16 mouse cellular contexts compared by ENCODE assay signal in the genomic region with DNA sequence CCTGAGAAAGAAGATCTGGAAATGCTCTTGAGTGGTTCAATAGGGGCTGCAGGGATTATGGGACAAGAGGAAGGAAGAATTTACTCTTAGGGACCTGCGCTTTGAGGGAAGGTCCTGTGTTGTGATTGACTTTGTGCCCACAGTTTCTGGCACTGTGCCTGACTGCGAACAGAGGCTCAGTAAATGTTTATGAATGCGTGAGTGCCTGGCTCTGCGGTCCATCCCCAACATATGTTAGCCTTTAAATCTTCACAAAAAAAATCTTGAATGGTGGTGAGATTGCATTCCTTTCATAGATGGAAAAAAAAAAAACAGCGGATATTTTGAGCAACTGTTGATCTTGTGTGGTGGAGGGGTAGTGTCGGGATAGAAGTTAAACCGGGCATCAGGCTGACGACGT. TPM values are rescaled to one million over a fixed set of nuclear protein-coding genes. Genes with fewer than 3 reads are reported as not detected.
DNase-seq lines count a peak whose midpoint lies in the region; ATAC-seq and TF ChIP-seq lines count a peak whose summit lies in the region.
"Had no signal": no experiment of that assay in that cellular context is flagged by ENCODE, and none has a peak within 500 bp of the region (broad histone marks: within the 10 kb centered on the region; RNA-seq: fewer than 3 reads in every experiment).

No protein-coding gene starts in this region.

- 0 out of 2 replicates have a peak overlapping the region, but pooled peaks have one; percentile 6 for H3K27ac ChIP-seq in lung, postnatal 0 days (ENCODE audit: low read length)
- no peak overlapping the region for H3K27ac ChIP-seq in limb, embryonic 15.5 days
- H3K27ac ChIP-seq: liver, embryonic 13.5 days; macrophage; midbrain, embryonic 12.5 days had no signal

- 30% methylated on average over 9 of the region's 9 CpGs for WGBS in lung, postnatal 0 days
- 32% methylated on average over 9 of the region's 9 CpGs for WGBS in limb, embryonic 15.5 days

- 0 out of 2 replicates have a peak, but pooled peaks have one; percentile 23 for ATAC-seq in lung, postnatal 0 days
- 0 out of 2 replicates have a peak, but pooled peaks have one; percentile 24 for ATAC-seq in limb, embryonic 15.5 days (ENCODE audit: insufficient number of reproducible peaks, low FRiP score, low TSS enrichment, low read depth)

- intact Hi-C loops in heart, postnatal 36 days (cut with DNase I), result loop anchor here (10.0 kb wide), 1 partner anchor 206 kb away; no protein-coding TSS in a partner anchor

- peaks cover 8% of the 10 kb centered on the region; the same call in 1 of the 2 replicates for H3K4me1 ChIP-seq in lung, postnatal 0 days (ENCODE audit: insufficient read depth, low read depth, low read length)
- H3K4me1 ChIP-seq in limb, embryonic 15.5 days, result peaks cover 26% of the 10 kb centered on the region
- H3K4me1 ChIP-seq: liver, embryonic 13.5 days had no signal

- H3K9me3 ChIP-seq in lung, postnatal 0 days (ENCODE audit: low read length), result no peaks in the 10 kb centered on the region
- H3K9me3 ChIP-seq in limb, embryonic 15.5 days, result no peaks in the 10 kb centered on the region
- H3K9me3 ChIP-seq: heart, embryonic 10.5 days; liver, embryonic 13.5 days; midbrain, embryonic 12.5 days had no signal

- no peak overlapping the region for H3K4me3 ChIP-seq in lung, postnatal 0 days (ENCODE audit: low read depth, low read length)
- no peak overlapping the region for H3K4me3 ChIP-seq in limb, embryonic 15.5 days
- H3K4me3 ChIP-seq: heart, embryonic 10.5 days; liver, embryonic 13.5 days; midbrain, embryonic 12.5 days had no signal

- H3K27me3 ChIP-seq in lung, postnatal 0 days (replicated peaks; ENCODE audit: insufficient read depth, low read length), result no peaks in the 10 kb centered on the region
- no peaks in the 10 kb centered on the region for H3K27me3 ChIP-seq in limb, embryonic 15.5 days
- H3K27me3 ChIP-seq: liver, embryonic 13.5 days had no signal

- DNase-seq in heart, adult 11 months, result peak; percentile 82
- no peak for DNase-seq in heart, postnatal 36 days
- peak; percentile 55 for DNase-seq in kidney, postnatal 10 days
- DNase-seq in kidney, adult 8-10 months, result no peak
- DNase-seq in lung, postnatal 0 days (ENCODE audit: low spot score), result peak; percentile 28
- DNase-seq in lung, postnatal 25 days (ENCODE audit: low spot score), result no peak
- DNase-seq: adrenal gland, postnatal 10 days; B cell, adult 2 months; cerebellum, adult 18-20 months; gastrocnemius, postnatal 14 days; liver, embryonic 13.5 days; thymus, postnatal 36 days had no signal

- no peak overlapping the region for H3K9ac ChIP-seq in lung, postnatal 0 days (replicated peaks; ENCODE audit: low read depth)
- H3K9ac ChIP-seq in limb, embryonic 15.5 days, result no peak overlapping the region
- H3K9ac ChIP-seq: liver, embryonic 13.5 days; midbrain, embryonic 12.5 days had no signal

- H3K4me2 ChIP-seq in lung, postnatal 0 days (replicated peaks; ENCODE audit: low read depth, low read length), result no peak overlapping the region
- H3K4me2 ChIP-seq in limb, embryonic 15.5 days, result no peak overlapping the region
- H3K4me2 ChIP-seq: liver, embryonic 13.5 days; midbrain, embryonic 12.5 days had no signal

- TF ChIP-seq EP300 in lung, postnatal 0 days (IDR thresholded peaks at IDR 0.05), result no peak

- no peak for TF ChIP-seq CTCF in lung, postnatal 0 days (IDR thresholded peaks at IDR 0.05)

- no peaks in the 10 kb centered on the region for H3K36me3 ChIP-seq in lung, postnatal 0 days (ENCODE audit: insufficient read depth, low read length)
- no peaks in the 10 kb centered on the region for H3K36me3 ChIP-seq in limb, embryonic 15.5 days
- H3K36me3 ChIP-seq: heart, embryonic 10.5 days; liver, embryonic 13.5 days; midbrain, embryonic 12.5 days had no signal

RNA-seq across cellular contexts. Expression of gene Esrrg, which starts 52.4 kb away (rescaled TPM):
- 10 to 100 TPM; 42.5 to 45.7 TPM for total RNA-seq in heart, postnatal 36 days (2021)
- polyA plus RNA-seq in lung, postnatal 0 days (2015; fragmentation: Nextera tagmentation; extraction: Ambion mirVana), result 0.54 and 0.93 TPM in 2 replicates
- polyA plus RNA-seq in limb, embryonic 15.5 days (2015; fragmentation: Nextera tagmentation; extraction: Ambion mirVana), result 1.8 TPM in 2 replicates
- polyA plus RNA-seq: macrophage had no signal

Comparison
In these comparisons a context has a peak if more than half of its experiments do, and no peak if none do; other contexts are left out.
1. DNase-seq: peak in heart, adult 11 months (single experiment), kidney, postnatal 10 days (single experiment) and lung, postnatal 0 days (single experiment); none in heart, postnatal 36 days (0 of 2), kidney, adult 8-10 months (0 of 2) and lung, postnatal 25 days (single experiment).